Mouse (Mus musculus) cerebellum, adult 2 months (tissue): ENCODE results near the gene Dusp7. TPM values are rescaled to one million over a fixed set of nuclear protein-coding genes. Genes with fewer than 3 reads are reported as not detected.

ENCODE experiments used
- DNase-seq, 2 experiments: peaks; one replicate each; pipeline ENCODE4 v3.0.0; 2021
- H3K27ac ChIP-seq: fragments of 200-500 bp; 2 replicates; pipeline ENCODE4 v1.5.1; 2012; ENCODE audit warnings: low read length, control low read depth, inconsistent platforms; ENCODE audit not compliant: insufficient read depth
- H3K27me3 ChIP-seq: fragments of 200-500 bp; 2 replicates; pipeline ENCODE4 v1.6.1; 2012; ENCODE audit warnings: inconsistent platforms, mild to moderate bottlenecking, low read length, moderate library complexity; ENCODE audit not compliant: control insufficient read depth, insufficient read depth
- H3K4me1 ChIP-seq: fragments of 200-500 bp; 2 replicates; pipeline ENCODE4 v1.6.1; 2011; ENCODE audit warnings: low read length; ENCODE audit not compliant: control insufficient read depth, insufficient read depth
- H3K4me3 ChIP-seq: fragments of 200-500 bp; replicated peaks from 2 replicates; pipeline ENCODE3; 2011; ENCODE audit warnings: mild to moderate bottlenecking, low read depth, low read length, control low read depth; ENCODE audit not compliant: insufficient read depth
- CTCF ChIP-seq: fragments of 200-500 bp; IDR thresholded peaks from 2 replicates; pipeline ENCODE4 v1.5.1; 2011; ENCODE audit warnings: low read depth, mild to moderate bottlenecking, control low read depth, low read length, moderate library complexity, borderline replicate concordance; ENCODE audit not compliant: insufficient read depth
- POLR2A ChIP-seq: fragments of 200-500 bp; IDR thresholded peaks from 2 replicates; pipeline ENCODE4 v1.6.1; 2011; ENCODE audit warnings: low read length, control low read depth, borderline replicate concordance; ENCODE audit not compliant: insufficient read depth
- whole genome bisulfite sequencing: fragments of 180-500 bp; shearing (Covaris S2); methylation state at CpG from one replicate; pipeline ENCODE4 v1.1.7; 2018; 5-methylcytosine and 5-hydroxymethylcytosine counted together
- polyA plus RNA-seq: library from polyadenylated mRNA; depleted of rRNA; stranded (reverse); fragments of >200 nt; gene quantifications from 2 replicates; pipeline ENCODE4 v1.2.3, GENCODE M21; 2012

Dusp7 gene
- polyA plus RNA-seq, 1 experiment: 49.6 TPM

DNA sequence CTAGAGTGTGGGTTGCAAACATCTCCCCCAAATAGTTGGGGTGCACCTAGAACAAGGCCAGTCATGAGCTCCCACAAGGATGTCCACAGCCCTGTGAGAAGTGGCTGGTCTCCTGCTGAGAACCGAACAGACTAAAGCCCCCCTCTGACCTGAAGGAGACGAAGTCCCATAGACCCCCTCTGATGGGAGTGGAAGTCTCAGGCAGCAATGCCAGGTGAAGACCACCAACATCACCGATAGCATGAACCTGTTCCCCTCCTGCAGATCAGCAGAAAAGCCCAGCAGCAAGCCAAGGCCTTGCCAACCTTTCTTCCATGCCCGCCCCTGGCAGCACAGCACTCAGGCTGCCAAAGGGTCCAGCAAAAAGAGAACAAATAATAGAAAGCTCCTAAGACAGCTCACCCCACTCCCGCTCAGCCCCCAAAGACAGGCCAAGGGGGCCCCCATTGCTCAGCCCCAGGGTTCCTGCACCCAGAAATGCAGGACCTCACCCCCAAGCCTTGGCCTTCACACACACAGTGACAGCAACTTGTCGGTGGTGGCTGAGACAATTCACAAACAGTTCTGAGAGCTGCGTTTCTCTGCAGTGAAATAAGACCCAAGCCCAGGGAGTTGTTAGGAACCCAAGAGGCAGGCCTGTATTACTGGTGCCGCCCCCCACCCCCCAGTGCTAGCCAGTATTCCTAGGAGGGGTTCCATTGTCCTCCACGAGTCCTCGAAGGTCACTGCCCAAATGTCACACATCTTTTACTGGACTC lies 13.0 kb upstream of the Dusp7 start:
- Histone ChIP-seq H3K4me3 (no peak overlapping the region), H3K4me1 (no peaks in the 10 kb centered on the region), H3K27me3 (no peaks in the 10 kb centered on the region), H3K27ac (no peak overlapping the region)
- WGBS: 63% methylated on average over 10 of the region's 10 CpGs
- DNase-seq: no peak
- no peak for TF ChIP-seq POLR2A
- TF ChIP-seq CTCF: no peak

DNA sequence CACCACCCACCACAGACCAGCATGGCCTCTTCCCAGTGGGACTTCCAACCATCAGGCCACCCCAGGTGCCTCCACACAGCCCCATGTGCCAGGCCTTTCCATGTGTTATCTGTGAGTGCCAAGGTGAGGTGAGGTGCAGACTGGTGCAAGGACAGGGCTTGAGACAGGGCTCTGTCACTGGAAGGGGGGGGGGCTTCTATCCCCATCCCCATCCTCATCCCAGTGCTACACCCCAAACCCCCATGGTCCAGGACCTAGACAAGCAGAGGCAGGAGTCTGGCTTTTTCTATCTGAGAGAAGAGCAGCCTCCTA lies 12.5 kb upstream of the Dusp7 start:
- DNase-seq: no peak
- H3K27me3 ChIP-seq: no peaks in the 10 kb centered on the region

DNA sequence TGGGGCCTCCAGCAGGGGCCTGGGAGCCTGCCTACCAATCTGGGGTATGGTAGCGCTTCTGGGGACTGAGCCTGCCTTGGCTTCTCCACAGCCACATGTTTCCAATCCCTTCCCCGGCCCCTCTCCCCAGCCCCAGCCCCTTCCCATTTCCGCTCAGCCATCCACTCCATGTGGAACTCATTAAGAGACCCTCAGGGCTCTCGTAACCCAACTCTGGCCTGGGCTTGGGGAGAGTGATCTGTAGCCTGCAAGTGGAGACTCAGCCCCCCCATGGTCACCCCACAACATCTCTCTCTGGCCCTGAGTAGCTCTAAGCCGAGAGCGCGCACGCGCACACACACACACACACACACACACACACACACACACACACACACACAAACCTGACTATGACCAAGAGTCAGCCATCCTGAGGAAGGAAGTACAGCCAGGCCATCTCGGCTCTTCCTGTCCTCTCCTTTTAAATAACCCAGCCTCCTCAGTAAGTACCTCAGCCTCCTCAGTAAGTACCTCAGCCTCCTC lies 12.0 kb upstream of the Dusp7 start:
- Histone ChIP-seq H3K4me1 (no peaks in the 10 kb centered on the region), H3K4me3 (no peak overlapping the region), H3K27me3 (no peaks in the 10 kb centered on the region), H3K27ac (no peak overlapping the region)
- TF ChIP-seq POLR2A (no peak), CTCF (no peak)
- 93% methylated on average over 10 of the region's 10 CpGs for WGBS
- no peak for DNase-seq

More for the DNA sequence above, 12.5 kb upstream of the Dusp7 start:
- TF ChIP-seq POLR2A: no peak
- no peak for TF ChIP-seq CTCF
- H3K4me3 ChIP-seq: no peak overlapping the region
- H3K27ac ChIP-seq: no peak overlapping the region
- no peaks in the 10 kb centered on the region for H3K4me1 ChIP-seq

DNA sequence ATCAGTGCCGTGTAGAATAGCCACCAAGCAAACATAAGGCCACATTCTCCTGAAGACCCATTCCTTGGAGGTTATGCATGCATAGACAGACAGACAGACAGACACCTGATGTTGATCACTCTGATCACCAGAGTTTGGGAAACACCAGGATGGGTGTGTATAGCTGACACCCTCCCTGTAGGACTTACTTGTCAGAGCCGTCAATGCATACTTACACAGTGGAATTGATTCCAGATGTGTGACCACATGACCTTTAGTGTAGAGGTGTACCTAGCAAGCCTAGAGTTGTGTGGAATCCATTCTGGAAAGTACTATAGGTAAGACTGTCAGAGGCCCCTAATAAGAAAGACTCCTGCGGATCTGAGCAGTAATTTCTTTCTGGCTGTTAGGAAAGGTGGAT lies 11.3 kb upstream of the Dusp7 start:
- H3K27ac ChIP-seq: no peak overlapping the region
- DNase-seq: no peak
- no peaks in the 10 kb centered on the region for H3K4me1 ChIP-seq
- no peaks in the 10 kb centered on the region for H3K27me3 ChIP-seq
- TF ChIP-seq POLR2A (no peak), CTCF (no peak)
- no peak overlapping the region for H3K4me3 ChIP-seq
- 86% methylated on average over 3 of the region's 3 CpGs for WGBS

DNA sequence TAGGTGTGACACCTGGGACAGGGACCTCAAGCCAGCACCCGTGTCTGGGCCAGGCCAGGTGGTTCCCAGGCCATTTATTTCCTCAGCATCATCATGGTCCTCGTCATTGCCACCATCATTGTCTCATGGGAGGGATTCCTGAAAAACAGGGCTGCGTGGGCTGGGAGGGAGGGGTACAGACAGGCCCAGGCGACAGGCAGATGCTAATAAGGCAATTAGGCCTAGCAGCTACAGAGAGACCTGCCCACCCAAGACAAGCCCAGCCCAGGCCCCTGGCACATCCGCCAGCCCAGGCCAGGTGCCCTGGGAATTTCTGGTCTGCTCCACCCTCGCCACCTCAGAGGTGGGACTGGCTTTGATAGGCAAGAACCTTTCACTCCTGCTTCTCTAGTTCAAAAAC lies 9.1 kb upstream of the Dusp7 start:
- no peak for DNase-seq
- Histone ChIP-seq H3K27ac (no peak overlapping the region), H3K4me1 (no peaks in the 10 kb centered on the region), H3K4me3 (no peak overlapping the region), H3K27me3 (no peaks in the 10 kb centered on the region)
- 80% methylated on average over 6 of the region's 6 CpGs for WGBS
- TF ChIP-seq POLR2A: no peak
- no peak for TF ChIP-seq CTCF

DNA sequence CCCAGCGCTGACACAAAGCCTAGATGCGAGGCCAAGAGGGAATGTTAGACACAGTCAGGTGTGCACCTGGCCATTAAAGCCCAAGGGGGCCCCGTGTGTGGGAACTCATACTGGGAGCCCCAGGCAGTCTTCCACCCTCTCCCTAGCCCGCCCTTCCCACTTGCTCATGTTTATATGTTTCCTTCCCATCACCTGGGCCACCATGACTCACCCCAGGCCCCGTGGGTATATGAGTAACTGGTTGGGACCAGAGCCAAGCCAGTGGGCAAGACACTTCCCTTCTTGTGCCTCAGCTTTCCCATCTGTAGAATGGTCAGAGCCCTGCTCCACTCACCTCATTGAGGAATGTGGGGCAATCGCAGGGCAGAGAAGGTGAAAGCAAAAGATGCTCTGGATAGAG lies 7.3 kb upstream of the Dusp7 start:
- Histone ChIP-seq H3K4me3 (no peak overlapping the region), H3K4me1 (no peaks in the 10 kb centered on the region)

DNA sequence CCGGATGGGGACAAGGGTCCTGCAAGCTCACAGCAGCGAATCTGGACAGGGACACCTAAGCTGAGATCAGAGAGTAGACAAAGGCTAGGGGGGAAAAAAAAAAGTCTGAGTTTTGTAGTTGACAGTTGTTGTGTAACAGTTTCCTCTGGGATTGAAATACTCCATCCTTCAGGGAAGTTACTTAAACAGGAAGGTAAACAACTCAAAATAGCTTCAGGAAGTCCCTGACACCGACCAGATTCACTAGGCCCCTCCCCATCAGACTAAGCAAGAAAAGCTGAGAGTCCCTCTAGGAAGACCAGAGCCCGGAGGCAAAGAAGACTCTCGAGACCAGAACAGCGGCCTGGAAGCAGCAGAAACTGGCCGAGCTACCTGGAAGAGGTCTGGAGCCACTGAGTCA lies 3.1 kb upstream of the Dusp7 start:
- TF ChIP-seq CTCF: no peak
- no peak for TF ChIP-seq POLR2A
- no peaks in the 10 kb centered on the region for H3K27me3 ChIP-seq
- no peak for DNase-seq
- H3K4me1 ChIP-seq: no peaks in the 10 kb centered on the region; the same call in 1 of the 2 replicates
- H3K4me3 ChIP-seq: no peak overlapping the region
- H3K27ac ChIP-seq: no peak overlapping the region
- 86% methylated on average over 7 of the region's 7 CpGs for WGBS

More for the DNA sequence above, 7.3 kb upstream of the Dusp7 start:
- no peak for DNase-seq
- WGBS: 83% methylated on average over 6 of the region's 6 CpGs
- Histone ChIP-seq H3K27ac (no peak overlapping the region), H3K27me3 (no peaks in the 10 kb centered on the region)
- no peak for TF ChIP-seq POLR2A
- TF ChIP-seq CTCF: no peak

DNA sequence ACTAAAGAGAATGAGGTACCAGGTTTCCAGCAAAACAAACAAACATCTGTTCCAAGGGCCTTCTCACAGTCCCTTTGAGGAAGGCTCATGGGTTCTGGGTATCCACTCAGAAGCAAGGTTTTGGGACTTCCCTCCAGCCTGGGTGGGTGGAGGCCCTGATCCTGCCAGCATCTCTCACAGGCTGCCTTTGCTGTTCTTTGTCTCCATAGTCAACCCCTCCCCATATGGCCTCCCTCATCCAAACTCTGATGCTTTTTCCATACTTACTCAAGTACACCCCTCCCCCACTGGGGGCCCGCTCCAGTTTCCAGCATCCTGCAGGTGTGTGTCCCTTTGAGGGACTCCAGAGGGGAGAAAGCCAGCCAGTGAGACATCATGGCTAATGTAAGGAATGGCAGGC lies 2.2 kb upstream of the Dusp7 start:
- peaks cover 9% of the 10 kb centered on the region for H3K4me1 ChIP-seq
- WGBS: 61% methylated on average over 1 of the region's 1 CpGs

More for the DNA sequence above, 2.2 kb upstream of the Dusp7 start:
- TF ChIP-seq POLR2A (no peak), CTCF (no peak)
- DNase-seq: no peak
- Histone ChIP-seq H3K27me3 (no peaks in the 10 kb centered on the region), H3K4me3 (no peak overlapping the region), H3K27ac (no peak overlapping the region)
